Mouse (Mus musculus): ENCODE results near the gene Ephb1.

DNA sequence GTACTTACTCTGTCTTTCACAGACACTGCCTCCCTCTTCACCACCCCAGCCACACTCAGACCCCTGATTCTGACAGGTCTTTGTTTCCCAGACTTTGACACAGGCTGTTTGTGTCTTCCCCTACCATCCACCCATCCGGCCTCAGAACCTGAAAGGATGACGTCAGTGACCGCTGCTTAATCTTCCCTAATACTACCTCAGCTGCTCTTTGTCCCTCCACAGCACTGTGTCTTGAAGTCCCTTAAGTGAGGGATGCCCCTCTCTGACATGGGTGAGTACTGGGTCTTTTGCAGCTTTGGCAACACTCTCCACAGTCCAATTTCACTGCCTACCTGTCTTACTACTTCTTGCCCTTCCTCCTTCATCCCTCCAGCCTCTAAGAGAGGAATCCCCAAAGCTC, 1.2 kb upstream of the Ephb1 start:
- TF ChIP-seq POLR2AphosphoS2 (IDR thresholded peaks at IDR 0.05; ENCODE audit: low read length): no peak
- no peak for TF ChIP-seq MYC (IDR thresholded peaks at IDR 0.05; ENCODE audit: low read depth, low read length)
- TF ChIP-seq POLR2A (IDR thresholded peaks at IDR 0.05; ENCODE audit: control insufficient read depth in 1 of 2, insufficient read depth in 1 of 2, low read depth in 1 of 2, low read length in 2 of 2, poor library complexity in 1 of 2): no peak
- TF ChIP-seq GATA1 (IDR thresholded peaks at IDR 0.05; ENCODE audit: low read depth, low read length): no peak
- TF ChIP-seq CTCF (IDR thresholded peaks at IDR 0.05 in 2 of 3, conservative IDR thresholded peaks at IDR 0.05 in 1 of 3; ENCODE audit: control insufficient read depth in 1 of 3, insufficient read depth in 1 of 3, low read depth in 2 of 3, low read length in 3 of 3, poor library complexity in 1 of 3, severe bottlenecking in 1 of 3): no peak
- no peak for TF ChIP-seq MAFK (IDR thresholded peaks at IDR 0.05; ENCODE audit: borderline replicate concordance, low read depth, low read length)
- TF ChIP-seq CHD2 (IDR thresholded peaks at IDR 0.05; ENCODE audit: low read length): no peak
- no peak for TF ChIP-seq E2F4 (IDR thresholded peaks at IDR 0.05; ENCODE audit: borderline replicate concordance, low read depth, low read length)
- TF ChIP-seq JUND (IDR thresholded peaks at IDR 0.05; ENCODE audit: low read depth, low read length): no peak
- TF ChIP-seq USF1 (IDR thresholded peaks at IDR 0.05; ENCODE audit: low read depth, low read length): no peak
